Mouse (Mus musculus) lung, embryonic 14.5 days (tissue): ENCODE results near the gene Ifit3b. TPM values are rescaled to one million over a fixed set of nuclear protein-coding genes. Genes with fewer than 3 reads are reported as not detected.
"Not testable (repeated sequence)": the region's sequence is repeated elsewhere in the genome, so short reads cannot be mapped to it uniquely, and the experiment has no call there.

Experiments used
- ATAC-seq: fragments of 200-750 bp; cut with Nextera tagmentation; 2 replicates; pipeline ENCODE4 v1.8.0; 2017; ENCODE audit warnings: mild to moderate bottlenecking, moderate TSS enrichment, moderate library complexity; ENCODE audit not compliant: insufficient read depth
- DNase-seq: peaks from one replicate; pipeline ENCODE4 v3.0.0-alpha.2; 2015
- H3K27ac ChIP-seq: fragments of 300-500 bp; sonication (generic); 2 replicates; pipeline ENCODE4 v1.5.1; 2014; ENCODE audit warnings: low read depth, mild to moderate bottlenecking, moderate library complexity
- H3K27me3 ChIP-seq: fragments of 300-500 bp; sonication (generic); 2 replicates; pipeline ENCODE4 v1.6.1; 2014; ENCODE audit warnings: low read length, control low read depth; ENCODE audit not compliant: insufficient read depth
- H3K36me3 ChIP-seq: fragments of 300-500 bp; sonication (generic); 2 replicates; pipeline ENCODE4 v1.6.1; 2014; ENCODE audit warnings: control low read depth; ENCODE audit not compliant: insufficient read depth
- H3K4me1 ChIP-seq: fragments of 300-500 bp; sonication (generic); 2 replicates; pipeline ENCODE4 v1.6.1; 2014; ENCODE audit warnings: antibody characterized with exemption, control low read depth; ENCODE audit not compliant: insufficient read depth
- H3K4me2 ChIP-seq: fragments of 300-500 bp; sonication (generic); 2 replicates; pipeline ENCODE4 v1.6.1; 2014; ENCODE audit warnings: mild to moderate bottlenecking
- H3K4me3 ChIP-seq: fragments of 300-500 bp; sonication (generic); 2 replicates; pipeline ENCODE4 v1.5.1; 2014; ENCODE audit warnings: low read depth, low read length
- H3K9ac ChIP-seq: fragments of 300-500 bp; sonication (generic); 2 replicates; pipeline ENCODE4 v1.6.1; 2014
- H3K9me3 ChIP-seq: fragments of 300-500 bp; sonication (generic); 2 replicates; pipeline ENCODE4 v1.6.1; 2016; ENCODE audit warnings: low read depth, low read length, control low read depth
- CTCF ChIP-seq: IDR thresholded peaks from 2 replicates; pipeline ENCODE4 v1.5.1; 2016; ENCODE audit warnings: antibody characterized with exemption, low read depth
- WGBS: fragments of 180-500 bp; shearing (Covaris S2); extraction: QIAGEN DNeasy Blood & Tissue Kit; methylation state at CpG from one replicate; pipeline ENCODE4 v1.1.7; 2014; 5-methylcytosine and 5-hydroxymethylcytosine counted together
- polyA plus RNA-seq: library from polyadenylated mRNA; unstranded; fragments of >200 nt; fragmentation: Nextera tagmentation; extraction: Ambion mirVana; gene quantifications from 2 replicates; pipeline ENCODE4 v1.2.1, GENCODE M21; 2014

The Ifit3b gene
- polyA plus RNA-seq, 1 experiment from 2014 or later = not detected

DNA sequence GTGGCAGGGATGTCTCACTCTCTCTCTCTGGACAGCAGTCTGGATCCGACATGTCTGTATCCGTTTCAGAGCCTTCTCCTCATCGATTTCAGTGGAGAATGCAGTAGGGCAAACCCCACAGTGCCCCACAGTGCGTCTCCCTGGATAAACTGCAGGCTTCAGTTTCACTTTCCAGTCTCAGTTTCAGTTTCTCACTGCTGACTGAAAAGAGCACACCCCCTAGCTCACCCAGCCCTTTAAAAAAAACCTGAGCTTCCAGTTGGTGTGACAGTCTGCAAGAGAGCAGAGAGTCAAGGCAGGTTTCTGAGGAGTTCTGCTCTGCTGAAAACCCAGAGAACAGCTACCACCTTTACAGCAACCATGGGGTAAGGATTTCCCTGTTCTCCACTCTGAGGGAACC is 32.9 kb downstream of the Ifit3b start, which contains the start of the genes Ifit1bl2 and Ifit1:
TSS of gene Ifit1bl2 (minus strand) at position 121 of the 400 bp plus-strand sequence.
TSS of gene Ifit1 (plus strand) at position 249 of the 400 bp plus-strand sequence.
- 40% methylated on average over 4 of the region's 4 CpGs for WGBS
- no peaks in the 10 kb centered on the region for H3K4me1 ChIP-seq
- no peaks in the 10 kb centered on the region for H3K27me3 ChIP-seq
- H3K4me2 ChIP-seq = peak within 1 kb of the TSS; percentile 35; the same call in 1 of the 2 replicates
- DNase-seq = peak; percentile 17
- no peak within 1 kb of the TSS for H3K4me3 ChIP-seq
- no peak within 1 kb of the TSS for H3K27ac ChIP-seq
- no peak within 1 kb of the TSS for H3K9ac ChIP-seq
- TF ChIP-seq CTCF = no peak
- no peaks in the 10 kb centered on the region for H3K36me3 ChIP-seq
- ATAC-seq = no peak
- H3K9me3 ChIP-seq = no peaks in the 10 kb centered on the region

DNA sequence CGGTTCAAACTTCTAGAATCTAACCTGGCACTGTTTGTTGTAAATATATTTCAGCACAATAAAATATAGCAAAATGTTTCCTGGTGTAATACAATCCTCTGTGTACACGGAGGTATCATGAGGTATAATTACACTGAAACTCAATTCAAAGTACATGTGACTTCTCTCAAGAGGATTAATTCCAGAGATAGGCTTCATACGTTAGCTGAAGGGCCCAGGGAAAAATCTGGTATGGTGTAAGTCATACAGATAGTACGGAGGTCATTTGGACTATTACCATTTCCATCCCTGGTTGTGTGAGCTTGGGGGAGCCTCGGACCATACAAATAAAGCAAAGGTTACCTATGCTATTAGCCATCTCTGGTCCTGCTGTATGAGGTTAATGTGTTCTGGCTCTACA is 34.8 kb downstream of the Ifit3b start:
- 71% methylated on average over 5 of the region's 5 CpGs for WGBS
- H3K4me3 ChIP-seq = no peak overlapping the region
- no peak overlapping the region for H3K27ac ChIP-seq
- H3K36me3 ChIP-seq = no peaks in the 10 kb centered on the region
- ATAC-seq = no peak
- H3K9me3 ChIP-seq = no peaks in the 10 kb centered on the region
- no peaks in the 10 kb centered on the region for H3K4me1 ChIP-seq
- DNase-seq = no peak
- H3K27me3 ChIP-seq = no peaks in the 10 kb centered on the region
- no peak overlapping the region for H3K4me2 ChIP-seq
- no peak overlapping the region for H3K9ac ChIP-seq
- no peak for TF ChIP-seq CTCF

DNA sequence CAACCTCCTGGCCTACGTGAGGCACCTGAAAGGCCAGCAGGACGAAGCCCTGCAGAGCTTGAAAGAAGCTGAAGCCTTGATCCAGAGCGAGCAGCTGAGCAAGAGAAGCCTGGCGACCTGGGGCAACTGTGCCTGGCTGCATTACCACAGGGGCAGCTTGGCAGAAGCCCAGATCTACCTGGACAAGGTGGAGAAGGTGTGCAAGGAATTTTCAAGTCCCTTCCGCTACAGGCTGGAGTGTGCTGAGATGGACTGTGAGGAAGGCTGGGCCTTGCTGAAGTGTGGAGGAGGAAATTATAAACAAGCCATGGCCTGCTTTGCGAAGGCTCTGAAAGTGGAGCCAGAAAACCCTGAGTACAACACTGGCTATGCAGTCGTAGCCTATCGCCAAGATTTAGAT is 39.9 kb downstream of the Ifit3b start:
- 82% methylated on average over 7 of the region's 8 CpGs for WGBS

DNA sequence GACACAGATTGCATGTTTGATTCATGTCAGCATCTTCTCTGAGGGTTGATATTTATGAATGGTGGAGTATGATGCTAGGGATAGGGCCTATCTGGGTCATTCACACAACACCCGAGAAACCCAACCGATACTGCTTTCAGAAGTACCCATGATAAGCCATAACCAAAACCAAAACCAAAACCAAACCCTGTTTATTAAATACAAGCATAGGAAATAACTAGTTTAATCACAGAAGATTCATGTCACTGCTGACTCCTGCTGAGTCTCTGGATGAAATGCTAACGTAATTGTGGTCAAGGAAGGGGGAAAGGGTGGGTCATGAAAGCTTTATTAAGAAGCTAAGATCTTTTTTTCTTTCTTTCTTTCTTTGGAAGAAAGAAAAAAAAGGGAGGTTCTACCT is 42.5 kb downstream of the Ifit3b start:
- no peak for ATAC-seq
- no peak overlapping the region for H3K4me3 ChIP-seq
- no peak overlapping the region for H3K4me2 ChIP-seq
- H3K27me3 ChIP-seq = no peaks in the 10 kb centered on the region
- no peak overlapping the region for H3K27ac ChIP-seq
- TF ChIP-seq CTCF = no peak
- H3K9ac ChIP-seq = no peak overlapping the region
- no peaks in the 10 kb centered on the region for H3K4me1 ChIP-seq
- 82% methylated on average over 3 of the region's 3 CpGs for WGBS
- no peaks in the 10 kb centered on the region for H3K9me3 ChIP-seq
- DNase-seq = no peak
- no peaks in the 10 kb centered on the region for H3K36me3 ChIP-seq

More for the DNA sequence above, 39.9 kb downstream of the Ifit3b start:
- H3K27me3 ChIP-seq, DNase-seq, H3K4me3 ChIP-seq, ATAC-seq, H3K4me2 ChIP-seq, H3K9ac ChIP-seq, H3K4me1 ChIP-seq, H3K27ac ChIP-seq, H3K9me3 ChIP-seq, H3K36me3 ChIP-seq: not testable (repeated sequence)

DNA sequence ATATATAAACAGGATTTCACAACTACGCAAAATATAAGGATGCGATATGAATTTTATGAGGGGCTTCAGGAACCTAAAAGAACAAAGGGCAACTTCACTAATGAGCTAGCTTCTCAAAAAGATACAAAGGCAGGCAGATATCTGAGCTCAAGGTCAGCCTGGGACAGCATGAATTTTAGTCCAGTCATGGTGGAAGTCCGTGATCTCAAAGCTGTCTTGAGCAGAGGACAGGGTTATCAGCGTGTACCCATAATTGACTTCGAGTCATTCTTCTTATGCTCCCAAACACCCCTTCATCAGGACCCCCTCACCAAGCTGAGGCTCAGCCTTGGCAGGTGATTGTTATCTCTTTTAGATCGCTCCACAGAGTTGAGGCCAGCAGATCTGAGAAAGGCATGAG is 43.2 kb downstream of the Ifit3b start:
- no peak for DNase-seq
- no peaks in the 10 kb centered on the region for H3K36me3 ChIP-seq
- no peak overlapping the region for H3K27ac ChIP-seq
- H3K4me1 ChIP-seq = no peaks in the 10 kb centered on the region
- no peak overlapping the region for H3K4me2 ChIP-seq
- no peak for TF ChIP-seq CTCF
- H3K9ac ChIP-seq = no peak overlapping the region
- 70% methylated on average over 6 of the region's 6 CpGs for WGBS
- no peak for ATAC-seq
- H3K9me3 ChIP-seq = no peaks in the 10 kb centered on the region
- H3K27me3 ChIP-seq = no peaks in the 10 kb centered on the region
- H3K4me3 ChIP-seq = no peak overlapping the region

DNA sequence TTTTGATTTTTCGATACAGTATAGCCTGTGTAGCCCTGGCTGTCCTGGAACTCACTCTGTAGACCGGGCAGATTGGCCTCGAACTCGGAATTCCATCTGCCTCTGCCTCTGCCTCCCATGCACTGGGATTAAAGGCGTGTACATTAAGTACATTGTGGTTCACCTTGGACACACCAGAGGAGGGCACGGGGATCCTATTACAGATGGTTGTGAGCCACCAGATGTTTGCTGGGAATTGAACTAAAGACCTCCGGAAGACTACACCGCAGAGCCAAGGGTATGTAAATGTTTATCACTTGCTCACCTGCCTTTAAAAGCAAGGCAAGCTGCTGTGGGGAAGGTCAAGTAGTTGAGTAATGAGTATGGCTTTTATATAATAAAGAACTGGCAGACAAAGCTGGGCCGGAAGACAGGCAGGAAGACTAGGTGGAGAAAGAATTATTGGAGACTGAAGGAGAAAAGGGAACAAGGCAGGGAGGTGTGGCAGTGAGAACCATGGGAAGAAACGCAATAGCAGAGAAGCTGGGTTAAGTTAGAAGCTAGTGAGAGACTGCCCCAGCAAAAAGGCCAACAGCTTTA is 47.5 kb downstream of the Ifit3b start:
- Histone ChIP-seq H3K4me3 (no peak overlapping the region), H3K9ac (no peak overlapping the region), H3K4me2 (no peak overlapping the region), H3K27me3 (no peaks in the 10 kb centered on the region), H3K4me1 (no peaks in the 10 kb centered on the region), H3K27ac (no peak overlapping the region), H3K36me3 (no peaks in the 10 kb centered on the region), H3K9me3 (no peaks in the 10 kb centered on the region)
- DNase-seq (no peak), ATAC-seq (no peak)
- 71% methylated on average over 10 of the region's 10 CpGs for WGBS
- TF ChIP-seq CTCF = no peak

DNA sequence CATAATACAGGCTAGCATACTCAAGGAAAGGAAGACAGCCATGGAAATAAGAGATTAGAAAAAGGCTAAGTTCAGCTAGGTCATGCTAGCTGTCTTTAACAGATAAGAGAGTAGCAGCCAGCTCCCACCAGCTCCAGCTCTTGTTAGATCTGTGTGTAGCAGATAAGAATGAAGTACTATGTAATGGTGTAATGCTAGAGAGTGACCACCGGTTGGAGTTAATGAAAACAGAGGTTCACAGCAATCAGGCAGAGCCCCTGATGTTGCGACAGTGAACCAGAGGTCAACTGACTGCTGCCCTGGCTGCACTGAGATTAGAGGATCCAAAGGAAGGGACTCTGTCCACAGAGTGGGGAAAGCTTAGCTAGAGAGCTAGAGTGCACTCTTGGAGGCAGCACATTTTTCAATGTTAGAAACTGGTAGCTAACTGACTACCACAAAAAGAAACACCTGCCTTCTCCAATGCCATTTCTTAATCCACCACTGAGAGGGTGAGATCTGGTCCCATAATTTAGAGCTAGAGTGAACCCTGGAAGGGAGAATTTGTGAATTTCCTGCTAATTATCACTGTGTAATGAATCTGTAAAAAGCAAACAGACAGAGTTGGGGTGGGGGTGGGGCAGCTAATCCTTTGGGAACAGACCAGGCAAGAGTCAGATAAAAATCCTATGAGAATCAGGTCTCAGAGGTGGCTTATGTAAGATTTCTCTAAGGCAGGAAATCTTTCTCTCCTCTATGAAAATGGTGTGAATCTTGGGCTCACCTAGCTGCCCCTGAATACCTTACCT is 48.9 kb downstream of the Ifit3b start:
- no peak for TF ChIP-seq CTCF
- no peak overlapping the region for H3K4me2 ChIP-seq
- H3K27ac ChIP-seq = no peak overlapping the region
- WGBS = 16% methylated on average over 2 of the region's 2 CpGs
- H3K4me3 ChIP-seq = no peak overlapping the region
- DNase-seq = no peak
- H3K9me3 ChIP-seq = no peaks in the 10 kb centered on the region
- no peaks in the 10 kb centered on the region for H3K36me3 ChIP-seq
- no peaks in the 10 kb centered on the region for H3K4me1 ChIP-seq
- ATAC-seq = peak; percentile 80
- H3K9ac ChIP-seq = no peak overlapping the region
- H3K27me3 ChIP-seq = no peaks in the 10 kb centered on the region
